Mouse (Mus musculus) left cerebral cortex, postnatal 36 days (tissue): ENCODE measurements around the gene Vps50. TPM values are rescaled to one million over a fixed set of nuclear protein-coding genes. Genes with fewer than 3 reads are reported as not detected.
A peak's percentile ranks its signal among the peaks of the same experiment; 100 is the strongest.
"Not testable (repeated sequence)": the region's sequence is repeated elsewhere in the genome, so short reads cannot be mapped to it uniquely, and the experiment has no call there.

Experiments
- DNase-seq, 2 experiments: peaks; one replicate each; pipeline ENCODE4 v3.0.0; 2021 to 2022; ENCODE audit warnings: low spot score in 2 of 2, mixed read lengths in 1 of 2
- intact Hi-C: fragments of 180-260 bp; cut with DNase I; formaldehyde crosslinking; loops from one replicate; pipeline ENCODE4 v1.15.1; 2025
- total RNA-seq, 2 experiments: library from RNA; stranded (reverse); gene quantifications; 2 replicates each; pipeline ENCODE4 v1.2.3; 2021

Vps50 gene
- total RNA-seq, 2 experiments from 2014 or later, result 55.0 to 57.5 TPM

- intact Hi-C loops, result loop anchor here (5.0 kb wide), 2 partner anchors 1035 to 1600 kb away; no protein-coding TSS in a partner anchor
- DNase-seq, result peak; percentile 23 to 32
Measured at GRCm38 (mm10) chr6:3512611-3513010, 14.4 kb downstream of the Vps50 start.

DNA sequence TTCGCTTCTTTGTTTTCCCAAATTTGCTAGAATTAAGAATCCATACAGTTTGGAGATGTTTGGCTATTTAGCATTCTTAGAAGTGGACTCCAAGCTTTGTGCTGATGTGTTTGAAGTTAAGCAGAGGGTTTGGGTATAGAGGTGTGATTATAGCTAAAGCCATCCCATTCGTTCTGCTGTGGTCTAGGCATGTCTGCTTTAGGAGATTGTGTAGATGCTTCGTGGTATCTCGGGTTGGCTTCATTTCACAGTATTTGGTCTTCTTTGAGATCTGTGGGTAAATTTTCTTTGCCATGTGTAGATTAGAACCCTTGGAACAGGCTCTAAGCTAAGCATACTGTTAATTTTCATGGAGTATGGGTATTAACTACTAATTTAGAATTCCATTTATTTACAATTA is 30.0 kb downstream of the Vps50 start:
- intact Hi-C loops, result no loop called here

GRCm38 (mm10) chr6:3531445-3531844 is 33.3 kb downstream of the Vps50 start:
- no peak for DNase-seq
- intact Hi-C loops, result no loop called here

More for the DNA sequence above, 30.0 kb downstream of the Vps50 start:
- DNase-seq, result no peak

GRCm38 (mm10) chr6:3536048-3536447 is 37.9 kb downstream of the Vps50 start:
- intact Hi-C loops, result no loop called here
- DNase-seq, result no peak

GRCm38 (mm10) chr6:3539470-3539869 is 41.3 kb downstream of the Vps50 start:
- intact Hi-C loops, result no loop called here
- no peak for DNase-seq

GRCm38 (mm10) chr6:3543862-3544261 is 45.7 kb downstream of the Vps50 start:
- no peak for DNase-seq
- intact Hi-C loops, result no loop called here

DNA sequence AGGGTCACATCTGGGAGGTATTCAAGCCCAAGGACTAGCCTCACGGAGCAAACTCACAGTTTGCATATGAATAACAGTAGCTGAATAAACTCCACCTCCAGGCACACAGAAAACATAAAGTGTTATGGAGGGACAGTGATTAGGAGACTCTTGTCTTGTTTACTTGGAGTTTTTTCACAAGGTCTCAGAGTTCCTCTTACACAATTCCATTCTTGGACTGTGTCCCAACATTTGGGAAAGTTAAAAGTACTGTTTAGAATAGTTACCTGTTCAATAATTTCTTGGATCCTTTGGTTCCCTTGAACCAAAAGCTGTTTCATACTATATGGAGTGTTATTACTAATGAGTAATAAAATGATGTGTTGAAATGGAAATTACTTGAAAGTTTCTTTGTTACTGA is 46.8 kb downstream of the Vps50 start:
- DNase-seq, result no peak
- intact Hi-C loops, result no loop called here

DNA sequence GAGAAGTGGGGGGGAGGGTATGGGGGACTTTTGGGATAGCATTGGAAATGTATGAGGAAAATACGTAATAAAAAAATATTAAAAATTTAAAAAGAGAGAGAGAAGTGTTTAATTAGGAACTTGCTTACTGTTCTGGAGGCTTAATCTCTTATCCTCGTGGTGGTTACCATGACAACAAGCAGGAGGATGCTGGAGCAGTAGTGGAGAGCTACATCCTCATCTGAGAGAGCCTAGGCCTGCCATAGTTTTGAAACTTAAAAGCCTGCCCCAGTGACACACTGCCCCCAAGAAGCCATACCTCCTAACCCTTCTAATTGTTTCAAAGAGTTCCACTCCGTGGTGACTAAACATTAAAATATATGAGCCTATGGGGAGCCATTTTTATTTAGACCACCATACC is 50.8 kb downstream of the Vps50 start:
- intact Hi-C loops, result no loop called here
- DNase-seq, result no peak

DNA sequence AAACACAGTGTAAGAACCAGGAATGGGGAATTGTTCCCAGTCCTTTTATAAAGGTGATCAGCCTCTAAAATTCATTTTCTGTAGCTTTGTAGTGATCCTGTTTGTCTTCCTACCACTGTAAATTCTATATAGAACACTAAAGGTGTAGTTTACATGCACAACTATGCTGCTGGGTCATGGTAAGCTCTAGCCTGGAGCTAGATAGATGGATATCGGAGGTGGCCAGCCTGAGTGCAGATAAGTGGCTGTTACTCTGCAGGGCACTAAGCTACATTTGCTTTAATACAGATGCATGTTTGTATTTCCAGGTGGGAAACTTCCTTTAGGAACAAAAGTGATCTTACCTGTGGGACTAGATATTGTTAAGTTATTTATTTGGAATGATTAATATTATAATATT is 51.8 kb downstream of the Vps50 start:
- intact Hi-C loops, result no loop called here
- DNase-seq, result no peak

DNA sequence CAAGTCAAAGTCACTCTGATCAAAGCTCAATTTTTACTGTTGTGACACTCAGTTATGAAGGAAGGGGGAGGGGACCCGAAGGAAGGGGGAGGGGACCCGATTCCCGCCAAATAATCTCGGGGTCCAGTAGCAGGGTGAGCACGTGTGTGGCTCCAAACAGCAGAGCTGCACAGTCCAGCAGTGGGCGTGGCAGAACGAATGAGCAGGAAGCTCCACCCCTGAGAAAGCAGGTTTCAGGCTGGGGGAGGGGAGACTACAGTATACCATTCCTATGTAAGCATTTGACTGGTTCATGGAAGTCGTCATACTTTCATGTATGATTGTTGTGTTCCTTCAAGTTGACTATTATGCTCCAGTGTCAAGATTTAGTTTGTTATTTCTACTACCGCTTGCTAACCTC is 54.5 kb downstream of the Vps50 start:
- intact Hi-C loops, DNase-seq: not testable (repeated sequence)

GRCm38 (mm10) chr6:3557177-3557576 is 59.0 kb downstream of the Vps50 start:
- DNase-seq, result no peak
- intact Hi-C loops, result no loop called here

DNA sequence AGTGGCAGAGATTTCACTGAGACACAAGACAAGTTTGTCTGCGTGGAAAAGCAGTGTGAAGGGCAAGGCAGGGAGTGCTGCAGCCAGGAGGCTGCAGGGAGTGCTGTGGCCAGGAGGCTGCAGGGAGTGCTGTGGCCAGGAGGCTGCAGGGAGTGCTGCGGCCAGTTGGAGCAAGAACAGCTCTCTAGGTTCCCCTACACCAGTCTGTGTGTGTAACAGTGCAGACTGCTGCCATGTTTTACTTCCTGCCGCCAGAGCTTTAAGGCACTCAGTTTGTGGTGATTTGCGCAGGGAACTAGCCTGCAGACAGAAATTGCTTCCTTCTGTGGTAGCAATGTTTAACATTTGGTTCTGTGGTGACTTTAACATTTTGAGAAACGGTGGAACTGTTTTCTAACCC is 61.8 kb downstream of the Vps50 start:
- intact Hi-C loops, result no loop called here
- no peak for DNase-seq

DNA sequence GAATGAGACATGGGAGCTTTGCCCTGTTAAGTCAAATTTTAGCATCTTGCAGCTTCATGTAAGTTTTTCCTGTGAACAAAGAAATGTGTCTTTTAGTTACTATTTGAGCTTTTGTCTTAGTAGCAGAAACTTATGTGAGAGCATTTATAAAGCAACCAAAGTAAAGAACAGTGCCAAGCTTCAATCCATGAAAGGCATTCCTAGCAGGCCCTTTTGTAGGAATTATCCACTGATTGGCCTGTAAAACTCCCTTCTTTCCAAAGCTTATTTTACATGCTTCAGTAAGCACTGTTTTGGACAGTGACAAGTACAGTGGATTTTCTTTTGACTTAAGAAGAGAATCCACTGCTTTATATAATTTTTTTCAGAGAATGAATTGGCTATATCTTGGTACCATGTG is 64.1 kb downstream of the Vps50 start:
- DNase-seq, result no peak
- intact Hi-C loops, result no loop called here

- DNase-seq, intact Hi-C loops: not testable (repeated sequence)
Measured at GRCm38 (mm10) chr6:3564118-3564517, 65.9 kb downstream of the Vps50 start.

DNA sequence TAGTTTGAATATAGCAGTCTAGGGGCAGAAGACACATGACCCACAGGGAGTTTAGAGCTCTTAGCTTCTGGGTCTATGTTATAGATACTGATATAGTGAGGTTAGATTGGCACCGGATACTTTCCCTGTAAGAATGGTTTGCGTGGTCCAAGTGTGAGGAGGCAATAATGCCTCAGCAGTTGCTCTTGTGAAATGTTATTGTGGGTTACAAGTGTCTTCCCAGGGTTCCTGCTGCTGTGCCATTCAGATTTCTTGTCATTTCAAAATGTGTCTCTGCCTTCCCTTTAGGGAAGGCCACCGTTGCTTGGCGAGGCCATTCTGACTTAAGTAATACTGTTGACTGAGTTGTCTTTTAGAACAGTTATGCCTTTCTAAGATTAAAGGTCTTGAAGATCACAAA is 66.8 kb downstream of the Vps50 start:
- intact Hi-C loops, result no loop called here
- no peak for DNase-seq

- intact Hi-C loops, result no loop called here
Measured at GRCm38 (mm10) chr6:3565667-3566066, 67.5 kb downstream of the Vps50 start.

DNA sequence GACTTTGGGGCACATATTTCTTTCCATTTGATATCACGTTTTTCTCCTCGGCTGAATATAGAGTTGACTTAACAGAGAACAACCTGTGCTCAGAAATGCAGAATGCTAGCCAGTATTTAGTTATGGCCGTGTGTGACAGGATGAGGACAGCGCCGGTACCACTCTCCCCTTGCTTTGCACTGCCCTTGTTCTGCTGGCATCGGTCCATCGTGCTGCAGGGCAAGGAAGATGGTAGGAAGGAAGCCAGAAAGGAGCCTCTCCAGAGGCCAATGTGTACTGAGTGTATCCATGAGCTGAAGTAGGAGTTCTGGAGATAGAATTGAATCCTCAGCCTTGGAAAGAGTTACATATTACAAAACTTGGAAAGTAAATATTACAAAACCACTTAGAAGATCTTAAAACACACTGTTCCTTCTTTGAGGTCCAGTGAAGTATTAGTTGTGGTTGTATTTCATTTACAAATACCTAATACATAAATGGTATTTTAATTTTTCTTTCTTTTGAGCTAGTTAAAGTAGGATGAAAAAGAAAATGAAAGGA is 69.0 kb downstream of the Vps50 start:
- no peak for DNase-seq
- intact Hi-C loops, result no loop called here

More at GRCm38 (mm10) chr6:3565667-3566066, 67.5 kb downstream of the Vps50 start:
- no peak for DNase-seq

DNA sequence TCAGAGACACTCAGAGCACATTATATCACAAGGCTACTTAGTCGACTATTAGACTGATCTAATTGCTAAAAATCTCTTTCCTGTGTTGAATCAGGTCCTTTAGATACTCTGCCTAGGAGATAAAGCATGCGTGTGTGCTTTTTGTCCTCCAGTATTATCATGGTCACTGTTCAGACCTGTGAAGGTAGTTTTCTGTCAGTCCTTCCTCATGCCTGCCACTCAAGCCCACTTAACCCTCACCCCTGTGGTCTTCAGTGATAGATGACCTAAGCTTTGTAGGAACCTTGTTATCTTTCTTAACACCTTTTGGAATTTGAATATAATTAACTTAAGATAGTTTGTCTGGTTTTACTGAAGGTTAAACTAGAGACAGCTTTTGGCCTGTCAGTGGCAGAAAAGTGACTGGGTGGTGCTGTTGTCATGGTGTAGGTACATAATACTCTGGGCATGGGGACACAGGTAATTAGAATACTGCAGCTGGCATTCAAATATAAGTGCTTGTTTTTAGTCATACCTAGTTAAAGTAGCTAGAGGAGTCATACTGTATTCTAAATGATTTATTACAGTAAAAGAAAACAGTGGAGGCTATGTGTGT is 74.1 kb downstream of the Vps50 start:
- intact Hi-C loops, result no loop called here
- DNase-seq, result no peak

DNA sequence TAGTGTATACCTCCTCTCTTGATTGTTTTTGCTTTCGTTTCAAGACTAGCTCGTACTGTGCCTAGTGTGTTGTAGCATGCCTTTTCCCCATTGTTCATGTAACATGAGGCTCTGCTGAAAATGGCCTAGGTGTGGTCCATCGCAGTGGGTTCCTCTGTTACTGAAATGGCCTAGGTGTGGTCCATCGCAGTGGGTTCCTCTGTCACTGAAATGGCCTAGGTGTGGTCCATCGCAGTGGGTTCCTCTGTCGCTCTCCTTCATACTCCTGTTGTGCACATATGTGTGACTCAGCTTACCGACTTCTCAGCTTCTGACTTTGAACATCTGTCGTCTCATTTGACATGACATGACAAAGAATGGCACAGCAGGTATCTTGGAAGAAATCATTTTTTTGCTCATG is 75.6 kb downstream of the Vps50 start:
- no peak for DNase-seq
- intact Hi-C loops, result no loop called here

DNA sequence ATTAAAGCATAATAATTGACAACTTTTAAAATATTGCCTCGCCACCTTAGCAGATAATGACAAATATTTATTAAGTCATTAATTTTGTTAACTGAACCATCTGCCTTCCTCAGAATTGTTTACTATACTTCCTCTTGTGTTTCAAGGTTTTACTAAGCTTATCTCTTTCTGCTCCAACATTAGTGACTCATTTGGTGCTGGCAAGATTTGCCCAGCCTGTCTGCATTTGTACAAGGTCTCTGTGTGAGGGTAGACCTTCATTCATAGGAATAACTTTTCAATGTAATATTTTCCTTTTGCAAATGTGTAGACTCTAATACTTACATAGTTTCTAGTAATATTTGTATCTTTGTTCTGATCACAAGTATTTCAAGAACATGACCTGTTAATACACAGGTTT is 87.2 kb downstream of the Vps50 start:
- DNase-seq, result no peak
- intact Hi-C loops, result no loop called here

GRCm38 (mm10) chr6:3590289-3590904 is 92.2 kb downstream of the Vps50 start:
- DNase-seq, result no peak
- intact Hi-C loops, result no loop called here
